Mouse (Mus musculus): ENCODE measurements around the gene Ptpn5.

DNA sequence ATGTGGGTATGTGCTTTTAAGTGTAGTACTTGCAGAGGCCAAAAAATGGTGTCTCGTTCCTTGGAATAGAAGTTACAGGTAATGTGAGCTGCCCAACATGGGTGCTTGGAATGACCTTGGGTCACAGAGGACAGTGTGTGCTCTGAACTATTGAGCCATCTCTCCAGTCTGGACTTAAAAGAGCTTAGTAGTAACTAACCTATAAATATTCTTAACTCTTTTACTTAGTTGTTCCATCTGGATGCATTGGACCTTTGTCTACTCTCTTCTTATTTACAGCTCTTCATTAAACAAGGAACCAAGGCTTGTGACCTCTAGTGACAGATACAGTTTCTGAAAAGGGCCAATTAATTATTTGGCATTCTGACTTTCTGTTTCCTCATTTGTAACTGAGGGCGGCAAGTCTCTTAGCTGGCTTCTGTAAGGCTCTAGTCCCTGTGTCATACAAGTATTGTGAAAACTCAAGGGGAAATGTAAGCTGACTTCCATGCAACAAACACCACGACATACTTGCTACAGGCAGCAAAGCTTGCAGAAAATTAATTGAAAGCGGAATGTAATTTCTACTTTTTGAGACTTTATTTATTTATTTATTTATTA lies 98.6 kb downstream of the Ptpn5 start:
- TF ChIP-seq CTCF (conservative IDR thresholded peaks at IDR 0.05; ENCODE audit: low read length) (no peak), POU5F1 (IDR thresholded peaks at IDR 0.05; ENCODE audit: borderline replicate concordance, low read length) (no peak)

Measured in E14TG2a.4 (cell line).